In the genomic region with DNA sequence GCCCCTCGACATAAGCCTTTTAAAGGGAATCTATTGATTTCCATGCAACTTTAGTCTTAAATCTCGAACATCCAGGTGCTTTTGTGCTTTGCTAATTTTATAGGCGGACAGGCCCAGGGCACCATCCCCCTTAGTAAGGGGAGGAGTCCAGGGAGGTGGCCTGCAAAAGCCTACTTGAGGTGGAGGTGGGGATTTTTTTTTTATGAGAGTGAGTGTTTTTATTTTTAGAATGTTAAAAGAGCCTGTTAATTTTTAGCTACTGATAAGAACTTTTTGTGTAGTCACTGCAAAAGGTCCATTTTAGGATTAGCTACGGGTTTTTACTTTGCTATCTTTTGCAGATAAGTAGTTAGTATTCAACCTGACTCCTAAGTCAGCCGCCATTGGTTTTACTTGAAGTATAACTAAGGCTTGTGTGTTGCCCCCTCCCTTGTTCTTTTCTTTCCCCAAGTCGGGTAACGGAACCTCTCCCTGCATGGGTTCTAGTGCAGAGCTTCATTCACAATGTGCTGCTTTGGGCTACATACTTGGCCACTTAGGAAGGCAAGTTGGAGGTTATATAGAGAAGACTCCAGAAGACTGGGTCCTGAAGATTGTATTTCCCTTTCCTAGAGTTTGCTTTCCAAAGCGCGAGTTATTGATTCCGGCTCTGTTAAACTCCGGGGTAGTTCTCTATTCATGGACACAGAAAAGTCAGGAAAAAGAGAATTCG, we compare ENCODE assay signal across 8 mouse cellular contexts. TPM values are rescaled to one million over a fixed set of nuclear protein-coding genes. Genes with fewer than 3 reads are reported as not detected.
DNase-seq lines count a peak whose midpoint lies in the region; ATAC-seq and TF ChIP-seq lines count a peak whose summit lies in the region.

No protein-coding gene starts in this region.

- no peak for ATAC-seq in heart, embryonic 13.5 days (ENCODE audit: extremely low read depth, insufficient number of reproducible peaks, low FRiP score, low TSS enrichment)
- no peak for ATAC-seq in limb, embryonic 12.5 days (ENCODE audit: insufficient number of reproducible peaks, insufficient read depth, low FRiP score, low TSS enrichment, low read depth)
- ATAC-seq in midbrain, embryonic 14.5 days (ENCODE audit: low FRiP score, low TSS enrichment) = no peak

- DNase-seq in adrenal gland, adult (ENCODE audit: inconsistent age in 2 of 2, low spot score in 1 of 2) = peak; percentile 23 to 54
- no peak for DNase-seq in adrenal gland, adult 18-20 months (ENCODE audit: low spot score in 2 of 2)
- no peak for DNase-seq in midbrain, embryonic 14.5 days
- no peak for DNase-seq in urinary bladder, adult 18-20 months (ENCODE audit: low spot score in 2 of 2)
- DNase-seq in right cerebral cortex, postnatal 14 days = no peak

- peak overlapping the region; percentile 85 for H3K4me2 ChIP-seq in heart, embryonic 13.5 days
- H3K4me2 ChIP-seq in limb, embryonic 12.5 days = peak overlapping the region; percentile 68
- H3K4me2 ChIP-seq in midbrain, embryonic 14.5 days (ENCODE audit: low read length) = peak overlapping the region; percentile 87

- WGBS in bone marrow, adult 2 months = 12% methylated on average over 12 of the region's 12 CpGs
- 32% methylated on average over 12 of the region's 12 CpGs for WGBS in heart, embryonic 13.5 days
- 63% methylated on average over 12 of the region's 12 CpGs for WGBS in limb, embryonic 12.5 days
- 54% methylated on average over 12 of the region's 12 CpGs for WGBS in midbrain, embryonic 14.5 days

- H3K27me3 ChIP-seq in heart, embryonic 13.5 days (replicated peaks) = no peaks in the 10 kb centered on the region
- no peaks in the 10 kb centered on the region for H3K27me3 ChIP-seq in limb, embryonic 12.5 days
- no peaks in the 10 kb centered on the region for H3K27me3 ChIP-seq in midbrain, embryonic 14.5 days (ENCODE audit: control insufficient read depth, insufficient read depth, low read length)

- no peaks in the 10 kb centered on the region for H3K9me3 ChIP-seq in heart, embryonic 13.5 days
- no peaks in the 10 kb centered on the region for H3K9me3 ChIP-seq in limb, embryonic 12.5 days
- no peaks in the 10 kb centered on the region for H3K9me3 ChIP-seq in midbrain, embryonic 14.5 days (ENCODE audit: control insufficient read depth, low read length)

- H3K4me3 ChIP-seq in bone marrow, adult 2 months (replicated peaks; ENCODE audit: control insufficient read depth, low read depth, low read length) = peak overlapping the region; percentile 89
- peak overlapping the region; percentile 99 for H3K4me3 ChIP-seq in heart, embryonic 13.5 days
- H3K4me3 ChIP-seq in limb, embryonic 12.5 days (replicated peaks) = peak overlapping the region; percentile 97
- peak overlapping the region; percentile 83 for H3K4me3 ChIP-seq in midbrain, embryonic 14.5 days (replicated peaks; ENCODE audit: low read depth, low read length)

- peaks cover 30% of the 10 kb centered on the region for H3K36me3 ChIP-seq in heart, embryonic 13.5 days
- H3K36me3 ChIP-seq in limb, embryonic 12.5 days = peaks cover 28% of the 10 kb centered on the region
- H3K36me3 ChIP-seq in midbrain, embryonic 14.5 days (ENCODE audit: control insufficient read depth, insufficient read depth, low read length) = no peaks in the 10 kb centered on the region

- H3K4me1 ChIP-seq in bone marrow, adult 2 months (ENCODE audit: control insufficient read depth, insufficient read depth, low read length) = no peaks in the 10 kb centered on the region; the same call in 1 of the 2 replicates
- H3K4me1 ChIP-seq in heart, embryonic 13.5 days = peaks cover 40% of the 10 kb centered on the region
- H3K4me1 ChIP-seq in limb, embryonic 12.5 days (replicated peaks) = peaks cover 16% of the 10 kb centered on the region
- 0 out of 2 replicates have a peak, but pooled peaks cover 2% of the 10 kb centered on the region for H3K4me1 ChIP-seq in midbrain, embryonic 14.5 days (ENCODE audit: control insufficient read depth, insufficient read depth, low read length)

- H3K9ac ChIP-seq in heart, embryonic 13.5 days = peak overlapping the region; percentile 99
- H3K9ac ChIP-seq in limb, embryonic 12.5 days (replicated peaks) = no peak overlapping the region
- no peak overlapping the region for H3K9ac ChIP-seq in midbrain, embryonic 14.5 days (replicated peaks; ENCODE audit: low read length)

- no peak for TF ChIP-seq CTCF in bone marrow, adult 2 months (IDR thresholded peaks at IDR 0.05; ENCODE audit: control insufficient read depth, insufficient read depth, low read length)

- no peak overlapping the region for H3K27ac ChIP-seq in bone marrow, adult 2 months (ENCODE audit: control insufficient read depth, insufficient read depth, low read depth, low read length, poor library complexity)
- peak overlapping the region; percentile 98 for H3K27ac ChIP-seq in heart, embryonic 13.5 days (replicated peaks)
- H3K27ac ChIP-seq in limb, embryonic 12.5 days = no peak overlapping the region
- no peak overlapping the region for H3K27ac ChIP-seq in midbrain, embryonic 14.5 days (replicated peaks; ENCODE audit: low read depth, low read length)

- TF ChIP-seq POLR2A in bone marrow, adult 2 months (IDR thresholded peaks at IDR 0.05; ENCODE audit: borderline replicate concordance, control insufficient read depth, low read depth, low read length) = no peak

RNA-seq across cellular contexts. Expression of a gene that starts 2.2 kb away (rescaled TPM):
- total RNA-seq in adrenal gland, adult 18-20 months (2021) = 1 to 10 TPM; 5.2 to 7.3 TPM
- polyA plus RNA-seq in bone marrow, adult 2 months (2011; ENCODE audit: insufficient read depth, insufficient read length, low replicate concordance, missing spikeins) = 8.6 and 13.6 TPM in 2 replicates
- polyA plus RNA-seq in heart, embryonic 13.5 days (2015; fragmentation: Nextera tagmentation; extraction: Ambion mirVana) = 21.8 and 23.7 TPM in 2 replicates
- 39.8 and 41.0 TPM in 2 replicates for polyA plus RNA-seq in limb, embryonic 12.5 days (2016; fragmentation: Nextera tagmentation; extraction: Ambion mirVana)
- polyA plus RNA-seq in midbrain, embryonic 14.5 days (2014; fragmentation: Nextera tagmentation; extraction: Ambion mirVana) = 3.8 and 7.9 TPM in 2 replicates

Comparison
In these comparisons a context has a peak if more than half of its experiments do, and no peak if none do; other contexts are left out.
1. DNase-seq: peak in adrenal gland, adult (2 of 2); none in adrenal gland, adult 18-20 months (0 of 2), midbrain, embryonic 14.5 days (single experiment), urinary bladder, adult 18-20 months (0 of 2) and right cerebral cortex, postnatal 14 days (single experiment).
2. Peak in every context shown above with its lines, with median percentiles within 50 percentile points of each other: H3K4me3 ChIP-seq and H3K4me2 ChIP-seq.